Mouse (Mus musculus) midbrain, embryonic 10.5 days (tissue): Measurements from ENCODE around the gene Tedc2. TPM values are rescaled to one million over a fixed set of nuclear protein-coding genes. Genes with fewer than 3 reads are reported as not detected.

Source experiments
- DNase-seq: peaks from one replicate; pipeline ENCODE4 v3.0.0-alpha.2; 2017; ENCODE audit warnings: low spot score
- H3K27ac ChIP-seq: fragments of 300-500 bp; sonication (generic); replicated peaks from 2 replicates; pipeline ENCODE4 v1.5.1; 2016; ENCODE audit warnings: mild to moderate bottlenecking
- H3K27me3 ChIP-seq: fragments of 300-500 bp; sonication (generic); 2 replicates; pipeline ENCODE4 v1.6.1; 2016; ENCODE audit warnings: low read depth, mild to moderate bottlenecking; ENCODE audit not compliant: poor library complexity, severe bottlenecking
- H3K36me3 ChIP-seq: fragments of 300-500 bp; sonication (generic); 2 replicates; pipeline ENCODE4 v1.6.1; 2016; ENCODE audit warnings: mild to moderate bottlenecking, moderate library complexity
- H3K4me1 ChIP-seq: fragments of 300-500 bp; sonication (generic); 2 replicates; pipeline ENCODE4 v1.6.1; 2016
- H3K4me3 ChIP-seq: fragments of 300-500 bp; sonication (generic); 2 replicates; pipeline ENCODE4 v1.5.1; 2016; ENCODE audit warnings: mild to moderate bottlenecking, moderate library complexity
- H3K9me3 ChIP-seq: fragments of 300-500 bp; sonication (generic); replicated peaks from 2 replicates; pipeline ENCODE4 v1.6.1; 2016; ENCODE audit warnings: mild to moderate bottlenecking
- WGBS: fragments of 180-500 bp; shearing (Covaris S2); methylation state at CpG from one replicate; pipeline ENCODE4 v1.1.7; 2016; 5-methylcytosine and 5-hydroxymethylcytosine counted together
- polyA plus RNA-seq: library from polyadenylated mRNA; unstranded; fragments of >200 nt; fragmentation: Nextera tagmentation; extraction: Ambion mirVana; gene quantifications from 2 replicates; pipeline ENCODE4 v1.2.1, GENCODE M21; 2016

The Tedc2 gene
- polyA plus RNA-seq, 1 experiment from 2014 or later: 22.9 TPM

DNA sequence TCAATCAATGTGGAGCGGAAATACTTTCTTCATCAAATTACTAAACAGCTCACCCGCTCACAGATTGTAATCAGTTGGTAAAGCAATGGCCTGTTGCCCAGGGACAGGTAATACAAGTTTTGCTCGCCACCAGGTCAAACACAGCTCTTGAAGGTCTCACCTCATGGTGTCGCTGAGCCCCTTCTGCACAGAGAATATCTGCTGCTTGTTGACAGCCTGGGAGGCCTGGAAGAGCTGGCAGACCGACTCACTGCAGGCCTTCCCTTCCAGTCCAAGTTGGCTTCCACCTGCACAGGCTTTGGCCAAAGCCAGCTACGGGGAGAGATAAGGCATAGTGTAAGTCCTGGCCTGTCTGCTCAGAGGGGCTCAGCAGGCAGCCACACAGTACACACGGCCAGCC is 16.3 kb upstream of the Tedc2 start:
- Histone ChIP-seq H3K4me1 (no peaks in the 10 kb centered on the region), H3K27me3 (no peaks in the 10 kb centered on the region), H3K27ac (no peak overlapping the region), H3K4me3 (no peak overlapping the region), H3K9me3 (no peaks in the 10 kb centered on the region), H3K36me3 (peaks cover 100% of the 10 kb centered on the region)
- WGBS: 94% methylated on average over 7 of the region's 7 CpGs
- DNase-seq: no peak

GRCm38 (mm10) chr17:24236479-24236878 is 15.8 kb upstream of the Tedc2 start:
- 94% methylated on average over 1 of the region's 1 CpGs for WGBS
- no peak overlapping the region for H3K4me3 ChIP-seq
- H3K27me3 ChIP-seq: no peaks in the 10 kb centered on the region
- no peak overlapping the region for H3K27ac ChIP-seq
- no peak for DNase-seq
- H3K36me3 ChIP-seq: peaks cover 100% of the 10 kb centered on the region
- no peaks in the 10 kb centered on the region for H3K4me1 ChIP-seq
- H3K9me3 ChIP-seq: no peaks in the 10 kb centered on the region

DNA sequence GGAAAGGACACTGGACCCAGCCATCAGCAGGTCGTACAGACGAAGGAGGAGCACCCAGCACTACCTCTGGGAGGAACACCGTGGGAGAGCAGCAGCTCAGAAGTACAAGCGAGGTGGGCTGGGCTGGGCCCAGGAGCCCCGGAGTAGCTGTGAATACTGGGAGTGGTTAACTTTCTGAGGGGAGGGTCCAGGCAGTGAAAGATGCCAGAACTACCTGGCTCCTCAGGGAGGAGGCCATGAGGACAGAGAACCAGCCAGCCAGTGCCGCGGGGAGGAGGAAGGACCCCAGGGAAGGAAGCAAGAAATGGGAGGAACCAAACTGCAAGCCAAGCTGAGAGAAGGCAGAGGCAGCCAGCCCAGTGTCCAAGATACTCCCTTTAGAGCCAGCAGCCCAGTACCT is 7.3 kb upstream of the Tedc2 start:
- Histone ChIP-seq H3K36me3 (peaks cover 100% of the 10 kb centered on the region), H3K27me3 (no peaks in the 10 kb centered on the region), H3K4me3 (no peak overlapping the region), H3K9me3 (no peaks in the 10 kb centered on the region), H3K27ac (no peak overlapping the region), H3K4me1 (no peaks in the 10 kb centered on the region)
- DNase-seq: no peak
- WGBS: 90% methylated on average over 7 of the region's 7 CpGs

DNA sequence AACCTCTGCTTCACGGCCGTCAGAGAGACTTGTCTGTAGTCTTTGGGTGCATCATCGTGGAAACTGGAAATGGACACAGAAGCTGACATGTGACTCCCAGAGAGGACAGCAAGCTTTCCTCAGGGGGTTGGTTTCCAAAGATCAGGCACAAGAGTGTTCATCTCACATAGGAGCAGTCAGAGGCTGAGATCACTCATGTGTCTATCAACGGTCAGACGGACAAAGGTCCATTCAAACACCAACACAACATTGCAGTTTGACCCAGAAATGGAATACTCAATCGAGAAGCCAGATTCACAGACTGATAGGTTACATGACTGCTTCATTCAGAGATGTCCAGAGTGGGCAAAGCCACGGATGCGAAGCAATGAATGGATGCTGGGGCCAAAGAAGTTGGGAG is 6.1 kb upstream of the Tedc2 start:
- WGBS: 93% methylated on average over 8 of the region's 8 CpGs
- Histone ChIP-seq H3K36me3 (peaks cover 97% of the 10 kb centered on the region), H3K4me1 (no peaks in the 10 kb centered on the region), H3K27me3 (no peaks in the 10 kb centered on the region), H3K27ac (no peak overlapping the region), H3K9me3 (no peaks in the 10 kb centered on the region), H3K4me3 (no peak overlapping the region)
- DNase-seq: no peak

GRCm38 (mm10) chr17:24225851-24226250 is 5.2 kb upstream of the Tedc2 start:
- peaks cover 4% of the 10 kb centered on the region for H3K4me1 ChIP-seq
- DNase-seq: no peak
- H3K27ac ChIP-seq: no peak overlapping the region
- no peak overlapping the region for H3K4me3 ChIP-seq
- H3K27me3 ChIP-seq: no peaks in the 10 kb centered on the region
- 91% methylated on average over 5 of the region's 5 CpGs for WGBS
- peaks cover 88% of the 10 kb centered on the region for H3K36me3 ChIP-seq
- no peaks in the 10 kb centered on the region for H3K9me3 ChIP-seq

DNA sequence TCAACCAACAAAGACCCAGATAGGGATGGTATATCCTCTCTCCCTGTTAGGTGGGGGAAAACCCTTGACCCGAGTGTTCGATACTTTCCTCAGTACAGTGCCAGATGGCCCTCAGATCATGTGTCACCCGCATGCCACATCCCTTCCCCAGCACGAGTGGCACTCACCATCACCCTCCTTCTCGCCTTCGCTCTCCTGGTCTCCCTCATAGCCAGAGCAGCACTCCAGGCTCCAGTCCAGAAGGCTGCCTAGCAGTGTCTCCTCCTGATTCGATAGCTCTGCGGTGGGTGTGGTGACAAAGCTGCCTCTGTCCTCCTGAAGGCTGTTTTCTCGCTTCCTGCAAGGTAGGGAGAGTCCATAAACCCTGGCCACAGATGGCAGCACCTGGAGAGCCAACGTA is 4.1 kb upstream of the Tedc2 start:
- no peak for DNase-seq
- Histone ChIP-seq H3K27me3 (no peaks in the 10 kb centered on the region), H3K9me3 (no peaks in the 10 kb centered on the region), H3K36me3 (peaks cover 77% of the 10 kb centered on the region), H3K4me3 (no peak overlapping the region), H3K27ac (no peak overlapping the region), H3K4me1 (peaks cover 14% of the 10 kb centered on the region)
- 94% methylated on average over 10 of the region's 10 CpGs for WGBS

GRCm38 (mm10) chr17:24223513-24223912 is 2.9 kb upstream of the Tedc2 start:
- no peak overlapping the region for H3K27ac ChIP-seq
- 90% methylated on average over 5 of the region's 5 CpGs for WGBS
- H3K36me3 ChIP-seq: peaks cover 74% of the 10 kb centered on the region
- no peak for DNase-seq
- H3K9me3 ChIP-seq: no peaks in the 10 kb centered on the region
- no peak overlapping the region for H3K4me3 ChIP-seq
- H3K4me1 ChIP-seq: peaks cover 24% of the 10 kb centered on the region
- no peaks in the 10 kb centered on the region for H3K27me3 ChIP-seq

DNA sequence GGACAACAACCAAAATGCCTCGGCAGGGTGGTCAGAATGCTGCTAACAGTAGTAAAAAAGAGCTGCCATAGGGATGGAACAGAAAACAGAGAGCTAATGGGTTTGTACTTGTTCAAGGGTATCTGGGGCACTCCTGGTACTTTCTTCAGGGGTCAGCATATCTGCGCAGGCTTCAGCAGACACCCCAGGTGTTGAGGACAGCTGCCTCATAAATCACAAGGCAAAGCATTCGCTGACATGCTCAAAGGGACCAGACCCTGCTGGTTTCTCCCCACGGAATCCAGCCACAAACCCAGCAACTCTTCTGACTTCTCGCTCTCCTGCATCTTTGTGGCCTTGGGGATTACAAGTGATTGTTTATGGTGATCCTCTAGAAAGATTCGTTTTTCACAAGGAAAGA is 2.0 kb upstream of the Tedc2 start:
- Histone ChIP-seq H3K27ac (no peak overlapping the region), H3K36me3 (peaks cover 74% of the 10 kb centered on the region), H3K9me3 (no peaks in the 10 kb centered on the region), H3K4me1 (peaks cover 24% of the 10 kb centered on the region), H3K27me3 (no peaks in the 10 kb centered on the region), H3K4me3 (no peak overlapping the region)
- WGBS: 90% methylated on average over 6 of the region's 6 CpGs
- no peak for DNase-seq

DNA sequence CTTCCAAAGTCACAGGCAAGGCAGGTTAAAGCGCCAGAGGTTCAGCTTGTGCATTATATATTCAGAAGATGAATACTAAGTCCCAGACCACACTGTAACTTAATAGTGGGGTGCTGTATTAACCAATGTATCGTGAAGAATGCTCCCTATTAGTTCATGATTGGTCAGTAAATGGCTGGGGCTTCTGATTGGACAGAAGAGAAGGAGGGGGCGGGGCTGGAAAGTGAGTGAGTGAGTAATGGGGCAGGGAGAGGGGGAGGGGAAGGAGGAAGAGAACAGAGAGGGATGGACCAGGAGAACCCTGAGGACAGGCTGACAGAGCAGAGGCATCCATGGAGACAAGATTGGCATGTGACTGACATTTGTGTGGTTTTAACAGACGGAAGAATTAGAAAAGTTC is 3.8 kb downstream of the Tedc2 start:
- no peak overlapping the region for H3K4me3 ChIP-seq
- DNase-seq: no peak
- no peak overlapping the region for H3K27ac ChIP-seq
- H3K4me1 ChIP-seq: peaks cover 32% of the 10 kb centered on the region
- no peaks in the 10 kb centered on the region for H3K9me3 ChIP-seq
- WGBS: 66% methylated on average over 4 of the region's 4 CpGs
- peaks cover 54% of the 10 kb centered on the region for H3K36me3 ChIP-seq
- H3K27me3 ChIP-seq: no peaks in the 10 kb centered on the region

DNA sequence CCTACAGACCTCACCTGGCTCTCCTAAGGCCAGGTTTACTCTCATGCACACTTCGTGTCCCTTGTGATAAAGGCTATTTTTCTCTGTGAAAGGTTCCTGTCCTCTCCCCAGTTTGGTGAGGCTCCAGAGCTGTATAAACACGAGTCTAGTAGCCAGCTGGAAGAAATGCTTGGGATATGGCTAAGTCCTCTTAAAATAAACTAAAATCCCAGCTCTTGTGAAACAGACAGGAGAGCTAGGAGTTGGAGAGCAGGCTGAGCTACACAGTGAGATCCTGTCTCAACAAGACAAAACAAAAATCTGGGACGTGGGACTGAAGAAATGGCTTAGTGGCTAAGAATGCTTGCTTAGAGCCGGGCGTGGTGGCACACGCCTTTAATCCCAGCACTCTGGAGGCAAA is 7.5 kb downstream of the Tedc2 start:
- H3K27ac ChIP-seq: no peak overlapping the region
- WGBS: 69% methylated on average over 6 of the region's 6 CpGs
- no peak for DNase-seq
- peaks cover 41% of the 10 kb centered on the region for H3K36me3 ChIP-seq
- H3K9me3 ChIP-seq: no peaks in the 10 kb centered on the region
- H3K27me3 ChIP-seq: peaks cover 33% of the 10 kb centered on the region
- H3K4me3 ChIP-seq: no peak overlapping the region
- peaks cover 45% of the 10 kb centered on the region for H3K4me1 ChIP-seq

DNA sequence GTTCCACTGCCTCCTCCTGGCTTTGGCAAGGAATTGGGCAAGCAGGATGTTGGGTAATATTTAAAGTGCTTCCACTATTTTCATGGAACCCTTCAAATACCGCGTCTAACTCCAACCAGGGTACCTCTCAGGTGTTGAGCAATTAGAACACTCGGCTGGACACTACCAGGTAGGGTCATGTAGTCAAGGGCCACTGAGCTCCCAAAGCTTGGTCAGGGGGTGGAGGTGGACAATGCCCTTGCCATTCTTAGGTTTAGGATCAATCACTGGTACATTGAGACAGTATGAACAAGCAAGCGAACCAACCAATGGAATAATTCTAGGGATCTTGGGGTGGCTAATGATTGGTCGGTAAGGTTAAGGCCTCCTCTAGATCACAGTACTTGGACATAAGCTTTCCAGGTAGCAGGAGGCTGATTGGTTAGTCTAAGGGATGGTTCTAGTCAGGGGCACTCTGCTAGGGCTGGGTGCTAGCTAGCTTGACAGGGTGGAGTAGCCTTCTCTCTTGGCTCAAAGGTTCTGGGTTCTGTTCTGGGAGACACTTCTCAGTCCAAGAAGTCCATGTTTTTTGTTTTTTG is 8.1 kb downstream of the Tedc2 start:
- DNase-seq: no peak
- peaks cover 40% of the 10 kb centered on the region for H3K27me3 ChIP-seq
- peaks cover 35% of the 10 kb centered on the region for H3K36me3 ChIP-seq
- H3K4me1 ChIP-seq: peaks cover 52% of the 10 kb centered on the region
- H3K9me3 ChIP-seq: no peaks in the 10 kb centered on the region
- H3K4me3 ChIP-seq: peak overlapping the region; percentile 73
- H3K27ac ChIP-seq: peak overlapping the region; percentile 91
- 20% methylated on average over 5 of the region's 5 CpGs for WGBS

DNA sequence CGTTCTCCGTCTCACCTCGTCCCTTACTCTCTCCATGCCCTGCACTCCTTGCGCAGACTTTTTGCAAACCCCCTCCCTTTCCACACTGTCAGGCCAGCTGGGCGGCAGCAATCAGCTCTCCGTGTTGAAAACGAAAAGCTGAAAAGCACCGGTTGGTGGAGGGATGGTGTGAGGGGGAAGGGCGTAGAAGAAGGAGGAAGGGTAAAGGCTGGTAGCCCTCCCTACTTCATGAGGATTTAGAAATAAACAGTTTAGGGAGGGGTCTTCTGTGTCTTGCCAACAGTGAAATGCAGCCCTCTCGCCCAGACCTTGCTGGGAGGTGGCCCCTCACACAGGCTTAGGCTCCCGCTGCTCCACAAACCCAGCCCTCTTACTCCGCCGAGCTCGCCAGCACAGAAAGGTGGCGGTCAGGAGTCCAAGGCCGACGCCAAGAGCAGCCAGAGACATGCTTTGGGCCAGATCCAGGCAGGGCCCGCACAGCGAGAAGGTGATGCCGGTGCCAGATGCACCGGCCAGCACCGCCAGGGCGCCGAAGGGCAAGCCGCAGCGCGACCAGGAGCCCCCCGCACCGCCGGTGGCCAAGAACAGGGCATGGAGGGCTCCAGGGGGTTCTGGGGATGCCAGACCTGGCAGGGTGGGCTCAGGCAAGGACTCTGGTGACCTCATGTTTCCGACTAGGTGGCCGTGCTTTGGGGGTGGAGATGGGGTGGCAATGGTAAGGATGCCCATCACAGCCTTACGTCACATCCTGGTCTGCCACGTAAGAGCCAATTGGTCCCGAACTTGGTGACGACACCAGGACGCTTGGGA is 8.8 kb downstream of the Tedc2 start:
- peaks cover 28% of the 10 kb centered on the region for H3K36me3 ChIP-seq
- WGBS: 2% methylated on average over 37 of the region's 37 CpGs
- peak overlapping the region; percentile 73 for H3K4me3 ChIP-seq
- peaks cover 47% of the 10 kb centered on the region for H3K27me3 ChIP-seq
- peak; percentile 79 for DNase-seq
- peak overlapping the region; percentile 91 for H3K27ac ChIP-seq
- no peaks in the 10 kb centered on the region for H3K9me3 ChIP-seq
- peaks cover 59% of the 10 kb centered on the region for H3K4me1 ChIP-seq

DNA sequence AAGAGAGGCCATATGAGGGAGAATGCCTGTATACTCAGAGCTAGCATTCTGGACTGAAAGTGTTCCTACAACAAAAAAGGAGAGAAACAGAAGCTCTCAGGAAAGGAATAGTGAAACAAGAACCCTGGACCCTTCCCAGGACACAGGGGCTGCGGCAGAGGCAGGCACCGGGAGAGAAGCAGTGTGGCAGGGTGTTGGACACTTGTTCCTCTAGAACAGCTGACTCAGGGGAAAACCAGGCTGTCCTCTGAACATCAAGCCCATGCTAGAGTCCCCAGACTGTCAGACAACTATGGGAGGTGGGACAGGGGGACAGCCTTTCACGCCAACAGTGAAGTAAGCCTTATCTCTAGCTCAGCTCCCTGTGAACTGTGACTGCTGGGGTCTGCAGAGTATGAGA is 10.1 kb downstream of the Tedc2 start:
- Histone ChIP-seq H3K36me3 (peaks cover 18% of the 10 kb centered on the region), H3K4me3 (peak overlapping the region; percentile 74; the same call in 1 of the 2 replicates), H3K4me1 (peaks cover 71% of the 10 kb centered on the region), H3K9me3 (no peaks in the 10 kb centered on the region), H3K27me3 (peaks cover 59% of the 10 kb centered on the region), H3K27ac (peak overlapping the region; percentile 91)
- WGBS: 80% methylated on average over 3 of the region's 3 CpGs
- DNase-seq: no peak
